ENCODE assay signal across 48 mouse cellular contexts in genomic region chr17:17762614-17763293, GRCm38 (mm10). TPM values are rescaled to one million over a fixed set of nuclear protein-coding genes. Genes with fewer than 3 reads are reported as not detected.
"Had no signal": no experiment of that assay in that cellular context is flagged by ENCODE, and none has a peak within 500 bp of the region (broad histone marks: within the 10 kb centered on the region; RNA-seq: fewer than 3 reads in every experiment).

No protein-coding gene starts in this region.

- ATAC-seq: hindbrain, embryonic 16.5 days; hindbrain, postnatal 0 days; inflammation-experienced regulatory T-cells, adult 6 months had no signal

- H3K4me1 ChIP-seq: heart, embryonic 10.5 days; heart, embryonic 12.5 days; heart, embryonic 13.5 days; heart, embryonic 15.5 days; hindbrain, embryonic 10.5 days; hindbrain, embryonic 12.5 days; hindbrain, embryonic 13.5 days; hindbrain, embryonic 15.5 days; kidney, embryonic 15.5 days had no signal

- H3K9me3 ChIP-seq: heart, embryonic 10.5 days; heart, embryonic 12.5 days; heart, embryonic 13.5 days; heart, embryonic 15.5 days; hindbrain, embryonic 10.5 days; hindbrain, embryonic 12.5 days; hindbrain, embryonic 13.5 days; hindbrain, embryonic 15.5 days; kidney, embryonic 15.5 days had no signal

- H3K4me3 ChIP-seq: heart, embryonic 10.5 days; heart, embryonic 12.5 days; heart, embryonic 13.5 days; heart, embryonic 15.5 days; hindbrain, embryonic 10.5 days; hindbrain, embryonic 12.5 days; hindbrain, embryonic 13.5 days; hindbrain, embryonic 15.5 days; kidney, embryonic 15.5 days; layer of hippocampus, adult 2 months; left cerebral cortex, adult 2 months had no signal

- DNase-seq: heart, postnatal 10 days; heart, postnatal 14 days; heart, postnatal 36 days; heart, postnatal 4 days; kidney, adult 11 months; kidney, adult 18-20 months; kidney, adult 2 months; kidney, adult 8-10 months; kidney, adult 9 months; kidney, postnatal 10 days; kidney, postnatal 14 days; kidney, postnatal 25 days; kidney, postnatal 36 days; kidney, postnatal 4 days; layer of hippocampus, adult 9-11 months; layer of hippocampus, postnatal 36 days had no signal

- H3K27ac ChIP-seq: heart, embryonic 10.5 days; heart, embryonic 13.5 days; heart, embryonic 15.5 days; hindbrain, embryonic 10.5 days; hindbrain, embryonic 12.5 days; hindbrain, embryonic 13.5 days; hindbrain, embryonic 14.5 days; hindbrain, embryonic 15.5 days; hindbrain, postnatal 0 days; kidney, embryonic 15.5 days; kidney, postnatal 0 days; layer of hippocampus, adult 2 months; left cerebral cortex, adult 2 months had no signal

- H3K9ac ChIP-seq: heart, embryonic 12.5 days; heart, embryonic 13.5 days; heart, embryonic 15.5 days; hindbrain, embryonic 12.5 days; hindbrain, embryonic 13.5 days; hindbrain, embryonic 14.5 days; hindbrain, embryonic 15.5 days; kidney, embryonic 15.5 days had no signal

- H3K4me2 ChIP-seq: heart, embryonic 11.5 days; heart, embryonic 12.5 days; heart, embryonic 13.5 days; heart, embryonic 15.5 days; hindbrain, embryonic 12.5 days; hindbrain, embryonic 13.5 days; hindbrain, embryonic 14.5 days; hindbrain, embryonic 15.5 days; kidney, embryonic 15.5 days had no signal

- H3K27me3 ChIP-seq: heart, embryonic 12.5 days; heart, embryonic 15.5 days; hindbrain, embryonic 12.5 days; hindbrain, embryonic 13.5 days; hindbrain, embryonic 15.5 days had no signal

- H3K36me3 ChIP-seq: heart, embryonic 10.5 days; heart, embryonic 12.5 days; heart, embryonic 13.5 days; heart, embryonic 15.5 days; hindbrain, embryonic 10.5 days; hindbrain, embryonic 12.5 days; hindbrain, embryonic 13.5 days; hindbrain, embryonic 15.5 days; kidney, embryonic 15.5 days had no signal

RNA-seq across cellular contexts. Expression of gene Vmn2r90, which starts 59.2 kb away (rescaled TPM):
- total RNA-seq: heart, adult 8-10 months; heart, postnatal 10 days; heart, postnatal 14 days; heart, postnatal 25 days; heart, postnatal 36 days; heart, postnatal 4 days; hematopoietic stem cell, adult 5-6 weeks; hindbrain, postnatal 0 days; layer of hippocampus, adult 18-20 months; layer of hippocampus, adult 2 months; layer of hippocampus, postnatal 10 days; layer of hippocampus, postnatal 14 days; layer of hippocampus, postnatal 36 days; left cerebral cortex, adult 18-20 months; left cerebral cortex, adult 8-10 months had no signal
- polyA plus RNA-seq: heart, embryonic 10.5 days; heart, embryonic 11.5 days; heart, embryonic 12.5 days; heart, embryonic 13.5 days; heart, embryonic 14.5 days; heart, embryonic 15.5 days; heart, embryonic 16.5 days; heart, postnatal 0 days; hindbrain, embryonic 10.5 days; hindbrain, embryonic 11.5 days; hindbrain, embryonic 12.5 days; hindbrain, embryonic 13.5 days; hindbrain, embryonic 14.5 days; hindbrain, embryonic 15.5 days; hindbrain, embryonic 16.5 days; hindbrain, postnatal 0 days; kidney, embryonic 14.5 days; kidney, embryonic 15.5 days; kidney, embryonic 16.5 days; kidney, postnatal 0 days; large intestine, adult 2 months had no signal
